Mouse (Mus musculus): Measurements from ENCODE around the gene Map3k15.

DNA sequence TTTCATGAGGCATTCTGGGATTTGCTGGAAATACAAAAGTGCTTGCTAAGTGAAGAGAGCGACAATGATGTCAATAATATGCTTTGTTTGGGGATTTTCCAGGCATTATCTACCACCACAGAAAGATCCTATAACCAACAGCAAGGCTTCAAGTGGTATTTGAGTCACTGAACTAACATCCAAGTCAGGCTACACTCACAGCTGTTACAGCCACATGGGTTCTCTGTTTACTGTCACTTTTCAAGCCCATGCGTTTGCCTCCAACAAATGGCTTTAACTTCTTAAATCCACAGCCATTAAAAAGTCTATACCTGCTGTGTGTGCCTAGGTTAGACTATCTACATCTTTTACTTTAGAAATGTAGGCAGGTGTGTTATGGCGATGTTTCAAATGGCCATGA, 160.6 kb downstream of the Map3k15 start:
- TF ChIP-seq GATA1 (IDR thresholded peaks at IDR 0.05; ENCODE audit: borderline replicate concordance, low read length) (no peak), FLI1 (IDR thresholded peaks at IDR 0.05; ENCODE audit: low read length) (no peak)

All from megakaryocyte, embryonic 14.5 days (primary cell).